Mouse (Mus musculus) ES-Bruce4 (cell line): ENCODE measurements at regions not wholly inside any gene's neighbourhood (a gene's known extent, or its start where the extent isn't known, plus 50 kb on each side); places are given as distances from the start of the nearest gene placed in this dataset.
A peak's percentile ranks its signal among the peaks of the same experiment; 100 is the strongest.
"Not testable (repeated sequence)": the region's sequence is repeated elsewhere in the genome, so short reads cannot be mapped to it uniquely, and the experiment has no call there.

Experiments
- H3K27ac ChIP-seq: 2 replicates; pipeline ENCODE4 v1.5.1; 2012; ENCODE audit warnings: low read length, inconsistent platforms; ENCODE audit not compliant: insufficient read depth
- H3K27me3 ChIP-seq: 2 replicates; pipeline ENCODE4 v1.6.1; 2012; ENCODE audit warnings: mild to moderate bottlenecking, low read length, inconsistent platforms; ENCODE audit not compliant: control insufficient read depth, poor library complexity, insufficient read depth, severe bottlenecking
- H3K36me3 ChIP-seq: 2 replicates; pipeline ENCODE4 v1.6.1; 2012; ENCODE audit warnings: inconsistent platforms, mild to moderate bottlenecking, low read length, moderate library complexity; ENCODE audit not compliant: control insufficient read depth, poor library complexity, insufficient read depth, severe bottlenecking
- H3K4me1 ChIP-seq: one replicate; pipeline ENCODE4 v1.8.1; 2011; ENCODE audit warnings: low read length; ENCODE audit not compliant: control insufficient read depth, insufficient read depth
- H3K4me3 ChIP-seq: 2 replicates; pipeline ENCODE4 v1.5.1; 2011; ENCODE audit warnings: low read depth, mild to moderate bottlenecking, low read length
- H3K9ac ChIP-seq: 2 replicates; pipeline ENCODE4 v1.6.1; 2012; ENCODE audit warnings: low read depth, mild to moderate bottlenecking, inconsistent platforms; ENCODE audit not compliant: poor library complexity, severe bottlenecking
- H3K9me3 ChIP-seq: replicated peaks from 2 replicates; pipeline ENCODE4 v1.6.1; 2012; ENCODE audit warnings: mild to moderate bottlenecking, low read length, inconsistent platforms; ENCODE audit not compliant: control insufficient read depth, poor library complexity, insufficient read depth, severe bottlenecking
- CTCF ChIP-seq: IDR thresholded peaks from one replicate; pipeline ENCODE4 v1.8.1; 2011; ENCODE audit warnings: low read depth, low read length
- EP300 ChIP-seq: IDR thresholded peaks from 2 replicates; pipeline ENCODE4 v1.6.1; 2011; ENCODE audit warnings: low read depth, low read length; ENCODE audit not compliant: insufficient read depth
- POLR2A ChIP-seq: IDR thresholded peaks from one replicate; pipeline ENCODE4 v1.8.1; 2011; ENCODE audit warnings: low read length; ENCODE audit not compliant: insufficient read depth

DNA sequence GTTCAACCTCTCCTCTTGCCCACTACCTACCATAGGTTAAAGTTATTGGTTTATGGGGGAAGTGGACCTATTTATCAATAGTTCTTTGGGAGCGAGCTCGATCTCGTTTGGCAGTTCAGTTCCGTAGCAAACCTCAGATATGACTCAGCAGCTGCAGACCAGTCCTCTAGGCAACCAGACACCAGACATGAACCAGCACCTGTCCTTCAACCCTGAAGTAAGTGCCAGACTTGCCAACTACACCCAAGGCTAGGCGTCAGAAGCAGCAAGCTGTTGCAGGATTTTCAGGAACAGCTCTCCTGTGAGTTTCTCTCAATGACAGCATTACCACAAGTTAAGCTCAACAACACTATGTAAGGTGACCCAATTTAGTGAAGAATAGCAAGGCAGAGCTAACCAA is 53.3 kb upstream of the Trdn start:
- H3K9ac ChIP-seq = no peak overlapping the region

DNA sequence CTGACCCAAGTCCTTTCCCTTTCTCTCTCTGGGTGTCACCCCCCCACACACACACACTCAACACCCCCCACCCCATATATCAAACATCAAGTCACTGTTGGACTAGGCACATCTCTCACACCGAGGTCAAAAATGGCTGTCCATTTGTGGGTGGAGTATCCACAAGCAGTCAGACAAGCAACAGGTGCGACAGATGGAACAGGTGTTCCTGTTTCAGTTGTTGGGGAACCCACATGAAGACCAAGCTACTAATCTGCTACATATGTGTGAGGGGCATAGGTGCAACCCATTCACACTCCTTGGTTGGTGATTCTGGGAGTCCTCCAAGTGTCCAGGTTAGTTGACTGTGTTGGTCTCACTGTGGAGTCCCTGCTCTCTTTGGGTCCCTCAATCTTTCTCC is 58.1 kb upstream of the Trdn start:
- no peak for TF ChIP-seq EP300
- no peak for TF ChIP-seq POLR2A
- no peak for TF ChIP-seq CTCF
- Histone ChIP-seq H3K4me1 (no peaks in the 10 kb centered on the region), H3K27me3 (no peaks in the 10 kb centered on the region), H3K9me3 (no peaks in the 10 kb centered on the region), H3K9ac (no peak overlapping the region), H3K4me3 (no peak overlapping the region), H3K36me3 (no peaks in the 10 kb centered on the region), H3K27ac (no peak overlapping the region)

More for the DNA sequence above, 53.3 kb upstream of the Trdn start:
- Histone ChIP-seq H3K27ac (no peak overlapping the region), H3K36me3 (no peaks in the 10 kb centered on the region), H3K9me3 (no peaks in the 10 kb centered on the region), H3K4me1 (no peaks in the 10 kb centered on the region), H3K27me3 (no peaks in the 10 kb centered on the region), H3K4me3 (no peak overlapping the region)
- TF ChIP-seq EP300 = no peak
- TF ChIP-seq CTCF = no peak
- no peak for TF ChIP-seq POLR2A

DNA sequence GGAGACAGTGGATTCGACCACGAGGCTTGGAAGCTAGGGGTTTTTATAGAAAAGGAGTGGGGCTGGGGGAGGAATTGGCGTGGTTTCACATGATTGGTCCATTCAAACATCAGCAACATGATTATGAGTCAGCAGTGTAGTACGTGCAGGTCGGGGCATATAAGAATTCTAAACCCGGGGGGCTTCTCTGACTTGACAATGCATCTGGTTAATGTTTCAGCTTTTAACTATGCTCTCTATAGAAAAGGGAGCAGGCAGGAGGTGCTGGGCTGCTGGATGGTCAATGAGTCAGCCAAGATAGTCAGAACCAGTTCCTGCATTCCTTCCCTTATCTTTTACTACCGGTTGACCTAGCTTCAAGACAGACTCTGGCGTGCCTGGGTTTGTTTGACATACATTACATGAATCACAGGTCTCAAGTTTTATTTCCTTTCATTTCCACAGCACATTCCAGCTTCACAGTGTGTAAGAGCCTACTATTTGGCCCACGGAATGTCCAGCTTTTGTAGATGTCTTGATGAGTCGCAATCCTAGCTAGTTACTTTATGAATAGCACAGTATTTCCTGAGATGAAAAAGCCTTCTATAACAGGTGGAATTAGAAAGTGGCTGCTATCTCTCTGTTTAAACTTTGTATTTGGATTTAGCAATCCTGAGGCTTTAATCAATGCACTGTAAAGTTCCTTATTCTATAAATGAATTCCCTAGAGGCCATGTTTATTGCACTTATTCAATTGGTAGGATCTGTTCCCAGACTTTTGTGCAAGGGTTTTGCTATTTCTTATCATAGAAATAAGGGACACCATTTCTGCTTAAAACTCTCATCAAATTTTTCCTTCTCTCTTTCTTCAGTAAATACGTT is 94.7 kb upstream of the Nkain2 start:
- no peak overlapping the region for H3K4me3 ChIP-seq
- no peak overlapping the region for H3K27ac ChIP-seq
- no peaks in the 10 kb centered on the region for H3K36me3 ChIP-seq
- no peaks in the 10 kb centered on the region for H3K9me3 ChIP-seq
- no peaks in the 10 kb centered on the region for H3K4me1 ChIP-seq
- no peaks in the 10 kb centered on the region for H3K27me3 ChIP-seq
- no peak for TF ChIP-seq POLR2A
- no peak for TF ChIP-seq EP300
- TF ChIP-seq CTCF = no peak
- H3K9ac ChIP-seq = no peak overlapping the region

DNA sequence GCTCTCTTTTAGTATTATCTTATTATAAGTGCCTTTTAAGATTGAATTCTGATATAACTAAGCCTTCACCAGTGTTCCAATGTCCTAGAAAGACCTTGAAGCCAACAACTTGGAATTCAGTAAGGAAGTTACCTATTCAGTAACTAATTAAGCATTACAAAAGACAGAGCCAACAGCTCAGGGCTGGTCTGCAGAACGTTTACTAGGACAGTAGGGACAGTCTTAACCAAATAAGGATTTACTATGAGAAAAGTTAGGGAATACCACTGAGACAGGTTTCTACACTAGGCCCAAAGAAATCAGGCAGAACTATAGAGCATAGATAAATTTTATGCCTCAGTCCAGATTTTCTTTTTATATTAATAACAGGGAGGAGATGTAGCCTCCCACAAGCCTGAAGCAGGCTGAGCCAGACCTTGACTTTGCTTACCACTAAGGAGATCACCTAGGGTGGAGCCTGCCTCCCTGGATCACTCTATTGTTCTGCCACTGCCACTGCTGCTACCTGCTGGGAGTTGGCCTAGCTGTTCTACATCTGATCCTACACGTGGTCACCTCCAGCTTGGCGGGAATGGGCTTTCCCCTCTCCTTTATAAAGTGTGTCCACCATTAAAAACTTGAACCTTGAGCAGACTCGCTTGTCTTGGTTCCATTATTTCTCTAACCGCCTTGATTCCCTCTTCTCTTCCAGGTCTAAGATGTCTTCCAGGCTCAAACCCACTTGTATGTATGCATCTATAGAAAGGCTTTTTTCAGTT is 68.2 kb upstream of the Nkain2 start:
- peak overlapping the region; percentile 36; the same call in 1 of the 2 replicates for H3K27ac ChIP-seq
- not testable (repeated sequence) for H3K9ac ChIP-seq

DNA sequence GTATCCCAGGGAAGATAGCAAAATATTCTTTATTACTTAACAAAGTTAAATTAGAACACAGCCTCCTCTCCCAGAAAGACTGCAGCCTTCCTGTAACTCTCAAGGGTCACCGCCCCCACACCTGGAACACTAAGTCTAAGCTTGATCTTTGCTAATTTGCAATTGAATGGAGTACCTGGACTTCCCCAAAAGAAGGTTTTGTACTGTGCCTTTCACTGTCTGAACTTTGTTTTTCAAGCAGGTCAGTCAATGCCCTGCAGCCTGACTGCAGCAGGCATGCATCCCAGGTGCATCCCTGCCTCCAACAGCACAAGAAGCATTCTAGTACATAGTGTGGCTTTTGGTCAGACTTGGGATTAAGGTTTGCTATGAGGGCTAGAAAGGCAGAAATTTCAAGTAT is 67.2 kb upstream of the Nkain2 start:
- H3K9ac ChIP-seq, H3K27ac ChIP-seq, H3K4me1 ChIP-seq, H3K36me3 ChIP-seq, H3K4me3 ChIP-seq, H3K27me3 ChIP-seq: not testable (repeated sequence)
- peaks cover 36% of the 10 kb centered on the region for H3K9me3 ChIP-seq
- TF ChIP-seq EP300 = 0 out of 2 replicates have a peak, but pooled peaks have one; percentile 37

More for the DNA sequence above, 68.2 kb upstream of the Nkain2 start:
- not testable (repeated sequence) for H3K27me3 ChIP-seq, H3K4me1 ChIP-seq, H3K36me3 ChIP-seq, H3K4me3 ChIP-seq
- H3K9me3 ChIP-seq = peaks cover 36% of the 10 kb centered on the region

DNA sequence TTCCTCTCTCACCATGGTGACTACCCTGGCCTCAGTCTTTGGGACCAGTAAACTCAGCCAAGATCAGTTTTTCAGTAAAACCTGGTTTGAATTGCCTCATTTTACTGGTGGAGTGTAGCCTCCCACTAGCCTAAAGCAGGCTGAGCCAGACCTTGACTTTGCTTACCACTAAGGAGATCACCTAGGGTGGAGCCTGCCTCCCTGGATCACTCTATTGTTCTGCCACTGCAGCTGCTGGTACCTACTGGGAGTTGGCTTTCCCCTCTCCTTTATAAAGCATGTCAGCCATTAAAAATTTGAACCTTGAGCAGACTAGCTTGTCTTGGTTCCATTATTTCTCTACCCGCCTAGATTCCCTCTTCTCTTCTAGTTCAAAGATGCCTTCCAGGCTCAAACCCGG is 63.5 kb upstream of the Nkain2 start:
- Histone ChIP-seq H3K27ac (peak overlapping the region; percentile 54), H3K9me3 (peaks cover 26% of the 10 kb centered on the region)
- H3K9ac ChIP-seq, H3K4me1 ChIP-seq, H3K27me3 ChIP-seq, H3K36me3 ChIP-seq, H3K4me3 ChIP-seq: not testable (repeated sequence)
